ENCODE assay signal across 22 mouse cellular contexts in genomic region chr11:63894188-63894587, GRCm38 (mm10). TPM values are rescaled to one million over a fixed set of nuclear protein-coding genes. Genes with fewer than 3 reads are reported as not detected.
DNase-seq lines count a peak whose midpoint lies in the region; ATAC-seq and TF ChIP-seq lines count a peak whose summit lies in the region.
"Had no signal": no experiment of that assay in that cellular context is flagged by ENCODE, and none has a peak within 500 bp of the region (broad histone marks: within the 10 kb centered on the region; RNA-seq: fewer than 3 reads in every experiment).

No protein-coding gene starts in this region.

- H3K9ac ChIP-seq in limb, embryonic 13.5 days, result no peak overlapping the region
- H3K9ac ChIP-seq in kidney, embryonic 16.5 days (replicated peaks; ENCODE audit: low read length), result no peak overlapping the region
- no peak overlapping the region for H3K9ac ChIP-seq in stomach, embryonic 14.5 days (replicated peaks; ENCODE audit: low read depth, low read length)
- H3K9ac ChIP-seq in neural tube, embryonic 15.5 days (replicated peaks), result no peak overlapping the region
- H3K9ac ChIP-seq: forebrain, embryonic 12.5 days; heart, embryonic 15.5 days; limb, embryonic 12.5 days; midbrain, embryonic 15.5 days had no signal

- no peak for ATAC-seq in limb, embryonic 13.5 days (ENCODE audit: low FRiP score, low read depth)
- ATAC-seq in kidney, embryonic 16.5 days (ENCODE audit: low FRiP score, low TSS enrichment), result 0 out of 2 replicates have a peak, but pooled peaks have one; percentile 42
- ATAC-seq in stomach, embryonic 14.5 days (ENCODE audit: insufficient number of reproducible peaks, insufficient read depth, low FRiP score, low read depth), result peak; percentile 42; the same call in 1 of the 2 replicates
- ATAC-seq in neural tube, embryonic 15.5 days (ENCODE audit: low FRiP score), result no peak
- ATAC-seq: hindbrain, embryonic 16.5 days; midbrain, embryonic 15.5 days had no signal

- 52% methylated on average over 6 of the region's 6 CpGs for WGBS in limb, embryonic 13.5 days
- 73% methylated on average over 6 of the region's 6 CpGs for WGBS in limb, embryonic 10.5 days
- 62% methylated on average over 6 of the region's 6 CpGs for WGBS in kidney, adult 2 months
- WGBS in kidney, embryonic 16.5 days, result 61% methylated on average over 6 of the region's 6 CpGs
- WGBS in stomach, embryonic 14.5 days, result 61% methylated on average over 6 of the region's 6 CpGs
- WGBS in neural tube, embryonic 15.5 days, result 71% methylated on average over 6 of the region's 6 CpGs

- no peak for DNase-seq in limb, embryonic 10.5 days (ENCODE audit: low spot score)
- peak; percentile 66 for DNase-seq in kidney, adult 2 months
- no peak for DNase-seq in cerebellum, postnatal 25 days
- DNase-seq: cerebellum, adult 18-20 months; cerebellum, postnatal 36 days; heart, postnatal 4 days; lung, postnatal 10 days; right cerebral cortex, postnatal 4 days; thymus, postnatal 25 days had no signal

- 0 out of 2 replicates have a peak overlapping the region, but pooled peaks have one; percentile 4 for H3K27ac ChIP-seq in limb, embryonic 13.5 days
- no peak overlapping the region for H3K27ac ChIP-seq in limb, embryonic 10.5 days
- no peak overlapping the region for H3K27ac ChIP-seq in kidney, adult 2 months (ENCODE audit: insufficient read depth, low read depth, low read length)
- no peak overlapping the region for H3K27ac ChIP-seq in kidney, embryonic 16.5 days (ENCODE audit: low read length)
- no peak overlapping the region for H3K27ac ChIP-seq in stomach, embryonic 14.5 days (ENCODE audit: low read length)
- no peak overlapping the region for H3K27ac ChIP-seq in neural tube, embryonic 15.5 days (replicated peaks)
- H3K27ac ChIP-seq: forebrain, embryonic 12.5 days; heart, embryonic 15.5 days; kidney, postnatal 0 days; limb, embryonic 12.5 days; midbrain, embryonic 15.5 days had no signal

- H3K4me2 ChIP-seq in limb, embryonic 13.5 days (replicated peaks), result no peak overlapping the region
- no peak overlapping the region for H3K4me2 ChIP-seq in kidney, embryonic 16.5 days (replicated peaks; ENCODE audit: low read depth, low read length)
- H3K4me2 ChIP-seq in stomach, embryonic 14.5 days (replicated peaks; ENCODE audit: low read depth, low read length), result no peak overlapping the region
- H3K4me2 ChIP-seq in neural tube, embryonic 15.5 days, result no peak overlapping the region
- H3K4me2 ChIP-seq: forebrain, embryonic 12.5 days; heart, embryonic 15.5 days; limb, embryonic 12.5 days; midbrain, embryonic 15.5 days had no signal

- H3K4me3 ChIP-seq in limb, embryonic 13.5 days, result no peak overlapping the region
- H3K4me3 ChIP-seq in limb, embryonic 10.5 days, result no peak overlapping the region
- no peak overlapping the region for H3K4me3 ChIP-seq in kidney, adult 2 months (ENCODE audit: insufficient read depth, low read depth, low read length)
- H3K4me3 ChIP-seq in kidney, embryonic 16.5 days (ENCODE audit: low read length), result no peak overlapping the region
- no peak overlapping the region for H3K4me3 ChIP-seq in stomach, embryonic 14.5 days (ENCODE audit: low read depth, low read length)
- H3K4me3 ChIP-seq in neural tube, embryonic 15.5 days (replicated peaks), result no peak overlapping the region
- H3K4me3 ChIP-seq: embryonic facial prominence, embryonic 10.5 days; forebrain, embryonic 12.5 days; heart, embryonic 15.5 days; limb, embryonic 12.5 days; megakaryocyte, embryonic 14.5 days; midbrain, embryonic 15.5 days; myocyte had no signal

- peaks cover 46% of the 10 kb centered on the region for H3K4me1 ChIP-seq in limb, embryonic 13.5 days
- peaks cover 37% of the 10 kb centered on the region for H3K4me1 ChIP-seq in limb, embryonic 10.5 days
- peaks cover 3% of the 10 kb centered on the region; the same call in 1 of the 2 replicates for H3K4me1 ChIP-seq in kidney, adult 2 months (ENCODE audit: control insufficient read depth, insufficient read depth, low read length)
- peaks cover 9% of the 10 kb centered on the region for H3K4me1 ChIP-seq in kidney, embryonic 16.5 days (ENCODE audit: insufficient read depth, low read length)
- H3K4me1 ChIP-seq in stomach, embryonic 14.5 days (ENCODE audit: control insufficient read depth, insufficient read depth, low read length), result peaks cover 4% of the 10 kb centered on the region; the same call in 1 of the 2 replicates
- H3K4me1 ChIP-seq in neural tube, embryonic 15.5 days, result peaks cover 17% of the 10 kb centered on the region
- H3K4me1 ChIP-seq: megakaryocyte, embryonic 14.5 days had no signal

- H3K9me3 ChIP-seq in limb, embryonic 13.5 days, result no peaks in the 10 kb centered on the region
- H3K9me3 ChIP-seq in limb, embryonic 10.5 days (replicated peaks), result no peaks in the 10 kb centered on the region
- H3K9me3 ChIP-seq in kidney, embryonic 16.5 days (ENCODE audit: low read length), result no peaks in the 10 kb centered on the region
- no peaks in the 10 kb centered on the region for H3K9me3 ChIP-seq in stomach, embryonic 14.5 days (ENCODE audit: control insufficient read depth, low read depth, low read length)
- no peaks in the 10 kb centered on the region for H3K9me3 ChIP-seq in neural tube, embryonic 15.5 days (replicated peaks)
- H3K9me3 ChIP-seq: embryonic facial prominence, embryonic 10.5 days; forebrain, embryonic 12.5 days; heart, embryonic 15.5 days; limb, embryonic 12.5 days; megakaryocyte, embryonic 14.5 days; midbrain, embryonic 15.5 days had no signal

- no peaks in the 10 kb centered on the region for H3K27me3 ChIP-seq in limb, embryonic 13.5 days
- H3K27me3 ChIP-seq in limb, embryonic 10.5 days (ENCODE audit: low read depth, poor library complexity, severe bottlenecking), result no peaks in the 10 kb centered on the region
- no peaks in the 10 kb centered on the region for H3K27me3 ChIP-seq in kidney, adult 2 months (replicated peaks; ENCODE audit: control insufficient read depth, insufficient read depth, low read length)
- peaks cover 6% of the 10 kb centered on the region; the same call in 1 of the 2 replicates for H3K27me3 ChIP-seq in kidney, embryonic 16.5 days (ENCODE audit: insufficient read depth, low read length)
- no peaks in the 10 kb centered on the region for H3K27me3 ChIP-seq in stomach, embryonic 14.5 days (ENCODE audit: control insufficient read depth, insufficient read depth, low read length)
- H3K27me3 ChIP-seq in neural tube, embryonic 15.5 days (replicated peaks), result no peaks in the 10 kb centered on the region
- H3K27me3 ChIP-seq: heart, embryonic 15.5 days; limb, embryonic 12.5 days; midbrain, embryonic 15.5 days had no signal

- no peak for TF ChIP-seq POLR2A in kidney, adult 2 months (IDR thresholded peaks at IDR 0.05; ENCODE audit: low read depth, low read length)

- H3K36me3 ChIP-seq in limb, embryonic 13.5 days, result peaks cover 5% of the 10 kb centered on the region
- peaks cover 31% of the 10 kb centered on the region for H3K36me3 ChIP-seq in limb, embryonic 10.5 days
- H3K36me3 ChIP-seq in kidney, adult 2 months (ENCODE audit: control insufficient read depth, insufficient read depth, low read length), result no peaks in the 10 kb centered on the region
- H3K36me3 ChIP-seq in kidney, embryonic 16.5 days (ENCODE audit: insufficient read depth, low read length), result no peaks in the 10 kb centered on the region
- no peaks in the 10 kb centered on the region for H3K36me3 ChIP-seq in stomach, embryonic 14.5 days (ENCODE audit: control insufficient read depth, insufficient read depth, low read length)
- H3K36me3 ChIP-seq in neural tube, embryonic 15.5 days, result no peaks in the 10 kb centered on the region
- H3K36me3 ChIP-seq: embryonic facial prominence, embryonic 10.5 days; forebrain, embryonic 12.5 days; heart, embryonic 15.5 days; midbrain, embryonic 15.5 days had no signal

- TF ChIP-seq CTCF in kidney, adult 2 months (conservative IDR thresholded peaks at IDR 0.05; ENCODE audit: insufficient read depth, insufficient read length, low read depth, low read length), result no peak

RNA-seq across cellular contexts. Expression of gene Hs3st3b1, which starts 27.9 kb away (rescaled TPM):
- 25.6 and 26.1 TPM in 2 replicates for polyA plus RNA-seq in limb, embryonic 13.5 days (2015; fragmentation: Nextera tagmentation; extraction: Ambion mirVana)
- 17.8 and 22.1 TPM in 2 replicates for polyA plus RNA-seq in limb, embryonic 10.5 days (2016; fragmentation: Nextera tagmentation; extraction: Ambion mirVana)
- polyA plus RNA-seq in kidney, adult 2 months (2012; rRNA removed), result 6.7 and 7.2 TPM in 2 replicates
- 33.4 and 34.0 TPM in 2 replicates for polyA plus RNA-seq in kidney, embryonic 16.5 days (2015; fragmentation: Nextera tagmentation; extraction: Ambion mirVana)
- 11.1 and 11.4 TPM in 2 replicates for polyA plus RNA-seq in stomach, embryonic 14.5 days (2014; fragmentation: Nextera tagmentation; extraction: Ambion mirVana)
- polyA plus RNA-seq in neural tube, embryonic 15.5 days (2015; fragmentation: Nextera tagmentation; extraction: Ambion mirVana), result 7.0 and 7.1 TPM in 2 replicates

Comparison
In these comparisons a context has a peak if more than half of its experiments do, and no peak if none do; other contexts are left out.
1. ATAC-seq: peak in kidney, embryonic 16.5 days (single experiment) and stomach, embryonic 14.5 days (single experiment); none in limb, embryonic 13.5 days (single experiment) and neural tube, embryonic 15.5 days (single experiment).